Mouse (Mus musculus): Measurements from ENCODE around the gene Fgfr2. TPM values are rescaled to one million over a fixed set of nuclear protein-coding genes. Genes with fewer than 3 reads are reported as not detected.

Gene Fgfr2
- polyA plus RNA-seq, 1 experiment = 3.0 TPM

GRCm38 (mm10) chr7:132299661-132300210, 823.4 kb downstream of the Fgfr2 start:
- Histone ChIP-seq H3K27ac (ENCODE audit: control insufficient read depth, insufficient read depth, low read depth, low read length) (no peak overlapping the region), H3K36me3 (ENCODE audit: control insufficient read depth, insufficient read depth, low read length) (no peaks in the 10 kb centered on the region), H3K4me3 (ENCODE audit: control insufficient read depth, low read depth, low read length) (no peak overlapping the region), H3K4me1 (ENCODE audit: control insufficient read depth, insufficient read depth, low read length) (peaks cover 2% of the 10 kb centered on the region), H3K27me3 (ENCODE audit: control insufficient read depth, insufficient read depth, low read length) (no peaks in the 10 kb centered on the region)
- TF ChIP-seq POLR2A (IDR thresholded peaks at IDR 0.05; ENCODE audit: control insufficient read depth, low read depth, low read length) (no peak), CTCF (IDR thresholded peaks at IDR 0.05; ENCODE audit: control insufficient read depth, insufficient read depth, insufficient replicate concordance, low read depth, low read length) (no peak)

GRCm38 (mm10) chr7:132298412-132298990, 824.6 kb downstream of the Fgfr2 start:
- TF ChIP-seq POLR2A (IDR thresholded peaks at IDR 0.05; ENCODE audit: control insufficient read depth, low read depth, low read length) = no peak
- no peak for TF ChIP-seq CTCF (IDR thresholded peaks at IDR 0.05; ENCODE audit: control insufficient read depth, insufficient read depth, insufficient replicate concordance, low read depth, low read length)

DNA sequence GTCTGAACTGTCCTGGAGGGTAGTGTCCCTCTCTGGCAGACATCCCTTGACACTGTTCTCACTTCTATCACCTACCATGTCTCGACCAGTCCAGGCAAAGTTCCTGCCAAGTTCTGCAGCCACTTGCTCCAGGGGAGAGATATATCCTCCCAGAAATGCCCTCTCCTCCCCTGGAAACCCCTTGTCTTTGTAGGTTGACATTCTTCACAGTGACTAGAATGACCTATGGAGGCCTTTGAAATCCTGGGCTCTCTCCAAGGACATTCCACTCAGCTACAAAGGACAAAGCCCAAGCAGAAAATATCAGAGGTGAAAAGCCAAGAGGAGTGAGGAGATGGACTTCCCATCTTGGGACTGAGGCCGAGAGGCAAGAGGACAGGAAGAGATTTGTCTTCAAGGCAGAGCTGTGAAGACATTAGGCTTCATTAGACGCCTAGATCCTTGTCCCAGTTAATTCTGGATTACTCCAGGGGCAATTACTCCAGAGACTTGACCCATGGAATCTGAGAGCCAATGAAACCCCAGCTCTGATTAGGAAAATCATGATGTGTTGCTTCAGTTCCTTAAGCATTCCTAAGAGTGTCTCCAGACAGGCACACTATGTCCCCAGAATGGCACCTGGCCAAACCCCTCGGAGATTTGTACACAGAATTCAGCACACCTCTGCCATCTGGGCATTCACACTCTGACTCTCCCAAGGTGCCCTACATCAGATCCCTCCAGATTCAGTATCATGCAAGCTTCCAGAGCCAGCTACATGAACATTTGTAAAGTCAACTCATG, 826.3 kb downstream of the Fgfr2 start:
- H3K36me3 ChIP-seq (ENCODE audit: control insufficient read depth, insufficient read depth, low read length) = no peaks in the 10 kb centered on the region
- no peak overlapping the region for H3K27ac ChIP-seq (ENCODE audit: control insufficient read depth, insufficient read depth, low read depth, low read length)
- no peaks in the 10 kb centered on the region for H3K27me3 ChIP-seq (ENCODE audit: control insufficient read depth, insufficient read depth, low read length)
- TF ChIP-seq POLR2A (IDR thresholded peaks at IDR 0.05; ENCODE audit: control insufficient read depth, low read depth, low read length) = no peak
- no peak for TF ChIP-seq CTCF (IDR thresholded peaks at IDR 0.05; ENCODE audit: control insufficient read depth, insufficient read depth, insufficient replicate concordance, low read depth, low read length)
- H3K4me3 ChIP-seq (ENCODE audit: control insufficient read depth, low read depth, low read length) = no peak overlapping the region
- H3K4me1 ChIP-seq (ENCODE audit: control insufficient read depth, insufficient read depth, low read length) = no peaks in the 10 kb centered on the region; the same call in 1 of the 2 replicates

More at GRCm38 (mm10) chr7:132298412-132298990, 824.6 kb downstream of the Fgfr2 start:
- H3K27ac ChIP-seq (ENCODE audit: control insufficient read depth, insufficient read depth, low read depth, low read length) = no peak overlapping the region
- H3K27me3 ChIP-seq (ENCODE audit: control insufficient read depth, insufficient read depth, low read length) = no peaks in the 10 kb centered on the region
- H3K4me1 ChIP-seq (ENCODE audit: control insufficient read depth, insufficient read depth, low read length) = no peaks in the 10 kb centered on the region; the same call in 1 of the 2 replicates
- H3K36me3 ChIP-seq (ENCODE audit: control insufficient read depth, insufficient read depth, low read length) = no peaks in the 10 kb centered on the region
- H3K4me3 ChIP-seq (ENCODE audit: control insufficient read depth, low read depth, low read length) = no peak overlapping the region

DNA sequence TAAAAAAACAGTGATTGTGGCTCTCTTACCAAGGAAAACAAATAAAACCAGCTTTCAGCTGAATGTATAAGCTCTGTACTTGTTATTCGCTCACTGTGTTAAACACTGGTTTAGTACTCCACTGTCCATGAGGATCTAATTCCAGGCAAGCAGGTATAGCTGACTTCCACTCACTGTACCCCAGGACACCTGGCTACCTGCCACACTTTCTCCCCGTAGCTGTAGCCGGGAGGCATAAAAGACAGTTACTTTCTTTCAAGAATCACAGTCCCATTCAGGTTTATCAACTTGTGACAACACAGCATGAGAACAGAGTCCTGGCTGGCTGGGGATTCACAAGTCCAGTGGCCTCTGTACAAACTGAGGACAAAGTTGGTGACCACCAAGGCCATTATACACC, 827.0 kb downstream of the Fgfr2 start:
- TF ChIP-seq CTCF (IDR thresholded peaks at IDR 0.05; ENCODE audit: control insufficient read depth, insufficient read depth, insufficient replicate concordance, low read depth, low read length) (no peak), POLR2A (IDR thresholded peaks at IDR 0.05; ENCODE audit: control insufficient read depth, low read depth, low read length) (no peak)
- Histone ChIP-seq H3K4me1 (ENCODE audit: control insufficient read depth, insufficient read depth, low read length) (no peaks in the 10 kb centered on the region), H3K27ac (ENCODE audit: control insufficient read depth, insufficient read depth, low read depth, low read length) (no peak overlapping the region), H3K4me3 (ENCODE audit: control insufficient read depth, low read depth, low read length) (no peak overlapping the region), H3K36me3 (ENCODE audit: control insufficient read depth, insufficient read depth, low read length) (no peaks in the 10 kb centered on the region), H3K27me3 (ENCODE audit: control insufficient read depth, insufficient read depth, low read length) (no peaks in the 10 kb centered on the region)

GRCm38 (mm10) chr7:132287340-132287664, 835.8 kb downstream of the Fgfr2 start:
- H3K36me3 ChIP-seq (ENCODE audit: control insufficient read depth, insufficient read depth, low read length) = no peaks in the 10 kb centered on the region
- H3K27me3 ChIP-seq (ENCODE audit: control insufficient read depth, insufficient read depth, low read length) = no peaks in the 10 kb centered on the region
- H3K4me3 ChIP-seq (ENCODE audit: control insufficient read depth, low read depth, low read length) = no peak overlapping the region
- H3K27ac ChIP-seq (ENCODE audit: control insufficient read depth, insufficient read depth, low read depth, low read length) = 0 out of 2 replicates have a peak overlapping the region, but pooled peaks have one; percentile 0
- no peaks in the 10 kb centered on the region for H3K4me1 ChIP-seq (ENCODE audit: control insufficient read depth, insufficient read depth, low read length)
- TF ChIP-seq CTCF (IDR thresholded peaks at IDR 0.05; ENCODE audit: control insufficient read depth, insufficient read depth, insufficient replicate concordance, low read depth, low read length) = no peak
- TF ChIP-seq POLR2A (IDR thresholded peaks at IDR 0.05; ENCODE audit: control insufficient read depth, low read depth, low read length) = no peak

GRCm38 (mm10) chr7:132286630-132287339, 836.4 kb downstream of the Fgfr2 start:
- Histone ChIP-seq H3K27ac (ENCODE audit: control insufficient read depth, insufficient read depth, low read depth, low read length) (no peak overlapping the region), H3K27me3 (ENCODE audit: control insufficient read depth, insufficient read depth, low read length) (no peaks in the 10 kb centered on the region), H3K4me1 (ENCODE audit: control insufficient read depth, insufficient read depth, low read length) (no peaks in the 10 kb centered on the region), H3K4me3 (ENCODE audit: control insufficient read depth, low read depth, low read length) (no peak overlapping the region), H3K36me3 (ENCODE audit: control insufficient read depth, insufficient read depth, low read length) (no peaks in the 10 kb centered on the region)
- TF ChIP-seq POLR2A (IDR thresholded peaks at IDR 0.05; ENCODE audit: control insufficient read depth, low read depth, low read length) = no peak
- TF ChIP-seq CTCF (IDR thresholded peaks at IDR 0.05; ENCODE audit: control insufficient read depth, insufficient read depth, insufficient replicate concordance, low read depth, low read length) = no peak

GRCm38 (mm10) chr7:132284795-132285194, 838.4 kb downstream of the Fgfr2 start:
- Histone ChIP-seq H3K27me3 (ENCODE audit: control insufficient read depth, insufficient read depth, low read length) (no peaks in the 10 kb centered on the region), H3K27ac (ENCODE audit: control insufficient read depth, insufficient read depth, low read depth, low read length) (no peak overlapping the region), H3K36me3 (ENCODE audit: control insufficient read depth, insufficient read depth, low read length) (no peaks in the 10 kb centered on the region), H3K4me3 (ENCODE audit: control insufficient read depth, low read depth, low read length) (no peak overlapping the region), H3K4me1 (ENCODE audit: control insufficient read depth, insufficient read depth, low read length) (no peaks in the 10 kb centered on the region)
- no peak for TF ChIP-seq POLR2A (IDR thresholded peaks at IDR 0.05; ENCODE audit: control insufficient read depth, low read depth, low read length)
- no peak for TF ChIP-seq CTCF (IDR thresholded peaks at IDR 0.05; ENCODE audit: control insufficient read depth, insufficient read depth, insufficient replicate concordance, low read depth, low read length)
